Mouse (Mus musculus) cerebellum, adult 2 months (tissue): Measurements from ENCODE around the gene H2-Q10.
"Not testable (repeated sequence)": the region's sequence is repeated elsewhere in the genome, so short reads cannot be mapped to it uniquely, and the experiment has no call there.

Source experiments
- CTCF ChIP-seq: fragments of 200-500 bp; IDR thresholded peaks from 2 replicates; pipeline ENCODE4 v1.5.1; 2011; ENCODE audit warnings: low read depth, mild to moderate bottlenecking, control low read depth, low read length, moderate library complexity, borderline replicate concordance; ENCODE audit not compliant: insufficient read depth
- POLR2A ChIP-seq: fragments of 200-500 bp; IDR thresholded peaks from 2 replicates; pipeline ENCODE4 v1.6.1; 2011; ENCODE audit warnings: low read length, control low read depth, borderline replicate concordance; ENCODE audit not compliant: insufficient read depth

DNA sequence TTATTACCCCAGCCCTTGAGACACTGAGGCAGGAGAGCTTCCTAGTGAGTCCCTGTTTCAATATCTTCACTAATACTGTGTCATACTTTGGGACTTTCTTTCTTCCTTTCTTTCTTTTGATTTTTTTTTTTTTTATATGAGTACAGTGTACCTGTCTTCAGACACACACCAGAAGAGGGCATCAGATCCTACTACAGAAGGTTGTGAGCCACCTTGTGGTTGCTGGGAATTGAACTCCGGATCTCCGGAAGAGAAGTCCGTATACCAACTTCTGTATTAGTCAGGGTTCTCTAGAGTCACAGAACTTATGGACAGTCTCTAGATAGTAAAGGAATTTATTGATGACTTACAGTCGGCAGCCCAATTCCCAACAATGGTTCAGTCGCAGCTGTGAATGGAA lies 38.4 kb downstream of the H2-Q10 start:
- not testable (repeated sequence) for TF ChIP-seq CTCF, POLR2A
